Mouse (Mus musculus) cortical plate, adult 2 months (tissue): ENCODE results near the gene Lgals4.

ENCODE experiments used
- CTCF ChIP-seq: fragments of 200-500 bp; IDR thresholded peaks from 2 replicates; pipeline ENCODE4 v1.5.1; 2011; ENCODE audit warnings: mild to moderate bottlenecking, control low read depth, low read length; ENCODE audit not compliant: insufficient read depth; ENCODE audit errors: extremely low read depth
- POLR2A ChIP-seq: fragments of 200-500 bp; IDR thresholded peaks from 2 replicates; pipeline ENCODE4 v1.6.1; 2011; ENCODE audit warnings: mild to moderate bottlenecking, low read length, control low read depth; ENCODE audit not compliant: insufficient read depth; ENCODE audit errors: extremely low read depth

- TF ChIP-seq CTCF (no peak), POLR2A (no peak)
Measured at GRCm38 (mm10) chr7:28811640-28812275, 21.9 kb upstream of the Lgals4 start.
